Mouse (Mus musculus) C2C12 (cell line): ENCODE measurements around the gene Zmym4. TPM values are rescaled to one million over a fixed set of nuclear protein-coding genes. Genes with fewer than 3 reads are reported as not detected.

Experiments
- H3K27me3 ChIP-seq: one replicate; pipeline ENCODE4 v1.6.1; 2011; ENCODE audit not compliant: control insufficient read depth, insufficient read depth, insufficient read length
- H3K36me3 ChIP-seq: one replicate; pipeline ENCODE4 v1.6.1; 2011; ENCODE audit not compliant: control insufficient read depth, insufficient read depth
- H3K4me3 ChIP-seq: one replicate; pipeline ENCODE4 v1.5.1; 2011; ENCODE audit warnings: mild to moderate bottlenecking, control low read depth; ENCODE audit not compliant: poor library complexity, insufficient read depth, severe bottlenecking
- H3K79me2 ChIP-seq: one replicate; pipeline ENCODE4 v1.6.1; 2011; ENCODE audit not compliant: control insufficient read depth, insufficient read depth
- H3K79me3 ChIP-seq: one replicate; pipeline ENCODE4 v1.6.1; 2011; ENCODE audit warnings: low read depth, control low read depth
- H3ac ChIP-seq: one replicate; pipeline ENCODE3; 2011; ENCODE audit warnings: low read depth; ENCODE audit not compliant: control insufficient read depth, insufficient read length
- CEBPB ChIP-seq: IDR thresholded peaks from one replicate; pipeline ENCODE4 v1.6.1; 2011; ENCODE audit warnings: low read depth, mild to moderate bottlenecking, control low read depth, moderate library complexity
- CTCF ChIP-seq: IDR thresholded peaks from one replicate; pipeline ENCODE4 v1.5.1; 2011; ENCODE audit not compliant: control insufficient read depth, insufficient read depth, insufficient read length
- FOSL1 ChIP-seq: IDR thresholded peaks from one replicate; pipeline ENCODE4 v1.8.0; 2011; ENCODE audit warnings: mild to moderate bottlenecking, low read length; ENCODE audit not compliant: poor library complexity, insufficient read depth, severe bottlenecking
- MAX ChIP-seq: IDR thresholded peaks from one replicate; pipeline ENCODE4 v1.6.1; 2011; ENCODE audit warnings: mild to moderate bottlenecking, control low read depth
- MYOD1 ChIP-seq: IDR thresholded peaks from one replicate; pipeline ENCODE4 v1.6.1; 2011; ENCODE audit warnings: low read depth; ENCODE audit not compliant: control insufficient read depth, insufficient read length
- MYOG ChIP-seq: IDR thresholded peaks from one replicate; pipeline ENCODE4 v1.6.1; 2011; ENCODE audit not compliant: control insufficient read depth, insufficient read length; ENCODE audit errors: extremely low read depth
- USF1 ChIP-seq: IDR thresholded peaks from one replicate; pipeline ENCODE4 v1.6.1; 2011; ENCODE audit warnings: low read depth, mild to moderate bottlenecking, control low read depth, moderate library complexity
- polyA plus RNA-seq: library from polyadenylated mRNA; unstranded; fragments of >200 nt; fragmentation: generic; extraction: Trizol; gene quantifications from one replicate; pipeline ENCODE4 v1.2.1, GENCODE M21; 2012; ENCODE audit warnings: missing spikeins

The Zmym4 gene
- polyA plus RNA-seq, 1 experiment = 6.7 TPM

DNA sequence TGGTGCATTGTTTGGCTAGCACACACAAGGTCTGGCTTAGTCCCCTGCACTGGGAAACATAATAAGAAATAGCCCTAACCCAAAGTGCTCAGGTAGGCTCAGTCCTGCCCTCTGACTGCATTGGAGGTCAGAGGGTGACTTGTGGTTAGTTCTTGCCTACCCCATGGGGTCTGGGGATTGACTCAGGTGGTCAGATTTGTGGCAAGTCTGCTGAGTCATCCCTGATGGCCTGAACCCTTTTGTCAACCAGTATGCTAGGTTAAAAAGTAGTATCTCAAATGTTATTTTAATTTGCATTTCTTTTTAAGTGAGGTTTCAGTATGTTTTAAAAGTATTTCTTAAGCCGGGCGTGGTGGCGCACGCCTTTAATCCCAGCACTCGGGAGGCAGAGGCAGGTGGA, 136.8 kb downstream of the Zmym4 start:
- Histone ChIP-seq H3K27me3 (no peaks in the 10 kb centered on the region), H3ac (no peak overlapping the region), H3K79me2 (no peaks in the 10 kb centered on the region), H3K4me3 (no peak overlapping the region), H3K36me3 (no peaks in the 10 kb centered on the region), H3K79me3 (no peaks in the 10 kb centered on the region)
- TF ChIP-seq MAX = no peak
- TF ChIP-seq FOSL1 = no peak
- no peak for TF ChIP-seq MYOD1
- TF ChIP-seq CEBPB = no peak
- no peak for TF ChIP-seq CTCF
- TF ChIP-seq MYOG = no peak
- TF ChIP-seq USF1 = no peak

DNA sequence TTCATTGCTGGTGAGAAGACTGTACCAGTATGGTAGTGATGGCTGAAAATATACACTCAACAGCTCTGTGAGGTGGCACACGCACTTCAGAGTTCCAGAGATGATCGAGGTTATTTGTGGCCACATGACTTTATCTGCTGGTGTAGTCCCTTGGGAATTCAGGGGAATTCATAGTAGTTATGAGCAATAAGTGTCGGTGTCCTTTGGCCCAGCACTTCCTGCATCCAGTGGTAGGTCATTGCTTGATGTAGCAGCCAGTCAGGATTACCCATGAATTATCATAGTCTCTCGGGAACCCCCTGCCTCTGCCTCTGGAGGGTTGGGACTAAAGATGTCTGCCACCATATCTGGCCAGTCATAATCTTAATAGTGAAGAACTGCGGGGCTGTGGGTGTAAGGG, 144.0 kb downstream of the Zmym4 start:
- Histone ChIP-seq H3K79me2 (no peaks in the 10 kb centered on the region), H3K36me3 (peaks cover 4% of the 10 kb centered on the region), H3K27me3 (no peaks in the 10 kb centered on the region), H3K4me3 (no peak overlapping the region), H3K79me3 (no peaks in the 10 kb centered on the region), H3ac (no peak overlapping the region)
- TF ChIP-seq CEBPB = no peak
- no peak for TF ChIP-seq MYOD1
- no peak for TF ChIP-seq MYOG
- TF ChIP-seq USF1 = peak; percentile 29
- TF ChIP-seq CTCF = no peak

DNA sequence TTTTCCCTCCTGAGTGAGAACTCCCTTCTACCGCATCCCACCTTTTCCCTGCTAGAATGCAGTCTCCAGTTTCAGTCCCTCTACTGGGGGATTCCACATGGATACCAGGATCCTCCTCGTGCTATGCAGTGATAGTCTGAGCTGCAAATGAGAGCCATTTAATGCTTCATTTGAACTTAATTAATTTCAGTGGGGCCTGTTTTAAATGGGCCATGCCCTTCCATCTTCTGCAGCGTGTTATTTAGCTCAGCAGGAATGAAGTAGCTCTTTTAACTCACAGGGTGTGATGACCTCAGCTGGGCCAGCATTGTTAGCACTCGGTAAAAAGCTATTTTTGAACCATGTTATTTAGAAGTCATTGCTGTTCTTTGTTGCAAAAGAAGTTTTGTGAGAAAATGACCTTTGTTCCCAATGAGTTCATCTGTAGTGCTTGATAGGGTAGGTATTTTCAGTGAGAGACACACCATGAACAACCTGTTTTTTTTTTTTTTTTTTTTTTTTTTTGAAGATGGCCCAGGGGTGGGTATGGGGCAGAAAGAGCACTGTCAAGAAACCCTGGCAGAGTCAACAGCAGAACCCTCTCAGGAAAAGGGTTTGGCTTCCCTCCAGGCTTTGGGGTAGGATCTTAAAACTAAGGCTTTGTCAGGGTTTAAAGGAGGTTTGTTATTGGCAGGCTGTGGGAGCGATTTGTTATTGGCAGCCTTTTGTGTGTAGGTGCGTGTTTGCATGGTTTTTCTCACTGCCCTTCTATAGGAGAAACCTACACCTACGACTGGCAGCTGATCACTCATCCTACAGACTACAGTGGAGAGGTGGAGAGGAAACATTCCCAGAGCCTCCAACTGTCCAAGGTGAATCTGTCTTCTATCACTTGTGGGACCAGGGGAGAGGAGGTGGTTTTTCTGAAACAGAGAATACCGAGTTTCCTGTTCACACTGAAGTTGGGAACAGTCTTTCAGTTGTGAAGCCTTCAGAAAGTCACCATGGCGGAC, 144.7 kb downstream of the Zmym4 start:
- TF ChIP-seq MAX (no peak), CEBPB (no peak), USF1 (no peak), MYOD1 (no peak), CTCF (no peak), FOSL1 (no peak), MYOG (no peak)
- H3K27me3 ChIP-seq = no peaks in the 10 kb centered on the region
- no peak overlapping the region for H3ac ChIP-seq
- no peak overlapping the region for H3K4me3 ChIP-seq
- no peaks in the 10 kb centered on the region for H3K79me3 ChIP-seq
- H3K36me3 ChIP-seq = peaks cover 4% of the 10 kb centered on the region
- no peaks in the 10 kb centered on the region for H3K79me2 ChIP-seq

DNA sequence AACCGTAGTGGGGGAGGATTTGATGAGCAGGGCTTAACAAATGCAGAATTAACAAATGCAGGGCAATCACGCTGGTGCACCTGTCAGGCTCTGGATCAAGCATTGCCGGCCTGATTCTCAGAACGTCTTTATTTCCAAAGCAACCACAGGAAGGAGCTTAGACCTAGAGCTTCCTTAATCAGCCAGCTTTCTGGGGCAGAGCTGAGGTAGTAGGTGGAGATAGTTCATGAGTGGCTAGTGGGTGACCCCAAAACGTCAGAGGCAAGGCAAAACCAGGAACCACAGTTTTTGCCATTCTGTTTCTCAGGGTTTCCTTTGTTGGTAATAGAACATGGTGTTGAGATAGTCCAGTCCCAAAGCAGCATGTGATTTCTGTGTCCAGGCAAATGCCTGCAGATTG, 153.1 kb downstream of the Zmym4 start:
- TF ChIP-seq MAX (no peak), MYOD1 (no peak), MYOG (no peak), CEBPB (no peak), FOSL1 (no peak), CTCF (no peak), USF1 (no peak)
- H3K4me3 ChIP-seq = no peak overlapping the region
- H3K27me3 ChIP-seq = no peaks in the 10 kb centered on the region
- no peaks in the 10 kb centered on the region for H3K79me3 ChIP-seq
- no peaks in the 10 kb centered on the region for H3K79me2 ChIP-seq
- no peak overlapping the region for H3ac ChIP-seq
- H3K36me3 ChIP-seq = peaks cover 10% of the 10 kb centered on the region

DNA sequence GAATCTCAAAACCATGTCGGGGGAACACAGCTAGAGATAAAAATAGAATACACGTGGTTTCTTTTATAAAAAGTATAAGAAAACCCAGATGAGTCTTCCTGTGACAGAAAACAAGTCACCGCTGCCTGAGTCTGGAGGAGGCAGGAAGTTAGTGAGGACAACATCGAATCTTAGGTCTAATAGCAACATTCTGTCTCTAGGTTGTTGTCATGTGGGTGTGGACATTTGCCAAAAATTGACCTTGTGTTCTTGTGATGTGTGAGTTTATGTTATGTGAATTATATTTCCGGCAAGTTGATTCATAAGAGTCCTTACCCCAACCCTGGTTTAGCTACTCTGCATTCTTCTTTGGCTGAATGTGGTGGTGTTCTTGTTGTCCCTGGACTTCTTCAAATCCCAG, 154.7 kb downstream of the Zmym4 start:
- no peak overlapping the region for H3K4me3 ChIP-seq
- H3K79me2 ChIP-seq = no peaks in the 10 kb centered on the region
- no peaks in the 10 kb centered on the region for H3K79me3 ChIP-seq
- no peak overlapping the region for H3ac ChIP-seq
- H3K36me3 ChIP-seq = peaks cover 10% of the 10 kb centered on the region
- TF ChIP-seq MYOD1 (no peak), MAX (no peak), CTCF (no peak), CEBPB (no peak), USF1 (no peak), MYOG (no peak), FOSL1 (no peak)
- H3K27me3 ChIP-seq = no peaks in the 10 kb centered on the region

Other genes starting within 250 kb of the Zmym4 start
- not detected for gene Tfap2e, start 231.9 kb downstream of the Zmym4 start, polyA plus RNA-seq
- gene Ncdn, start 214.7 kb downstream of the Zmym4 start, polyA plus RNA-seq = 42.4 TPM
- 20.2 TPM for gene AU040320, start 214.6 kb downstream of the Zmym4 start, polyA plus RNA-seq
- gene Sfpq, start 53.2 kb upstream of the Zmym4 start, polyA plus RNA-seq = 147 TPM
- 4.1 TPM for gene Zmym1, start 93.0 kb upstream of the Zmym4 start, polyA plus RNA-seq
- not detected for gene Zmym6, start 109.2 kb upstream of the Zmym4 start, polyA plus RNA-seq
- gene Tmem35b, start 155.6 kb upstream of the Zmym4 start, polyA plus RNA-seq = 0.15 TPM
- not detected for gene Dlgap3, start 201.1 kb upstream of the Zmym4 start, polyA plus RNA-seq